Mouse (Mus musculus): ENCODE results near the gene Olfr54. TPM values are rescaled to one million over a fixed set of nuclear protein-coding genes. Genes with fewer than 3 reads are reported as not detected.

The Olfr54 gene
- polyA plus RNA-seq, 1 experiment from 2014 or later, result not detected

GRCm38 (mm10) chr11:51060981-51061380, 46.9 kb downstream of the Olfr54 start:
- H3K9me3 ChIP-seq (ENCODE audit: control insufficient read depth, low read length), result no peaks in the 10 kb centered on the region
- no peak overlapping the region for H3K27ac ChIP-seq (ENCODE audit: low read length)
- H3K36me3 ChIP-seq (ENCODE audit: control insufficient read depth, insufficient read depth, low read length), result peaks cover 5% of the 10 kb centered on the region; the same call in 1 of the 2 replicates
- no peaks in the 10 kb centered on the region for H3K27me3 ChIP-seq (ENCODE audit: control insufficient read depth, insufficient read depth, low read depth, low read length)
- WGBS, result 95% methylated on average over 6 of the region's 6 CpGs
- H3K4me1 ChIP-seq (replicated peaks; ENCODE audit: control insufficient read depth, insufficient read depth, low read length), result peaks cover 6% of the 10 kb centered on the region; the same call in 1 of the 2 replicates
- no peak overlapping the region for H3K9ac ChIP-seq (ENCODE audit: low read length)
- H3K4me3 ChIP-seq (ENCODE audit: low read length), result no peak overlapping the region
- H3K4me2 ChIP-seq (ENCODE audit: low read depth, low read length), result no peak overlapping the region
- ATAC-seq (ENCODE audit: low read depth), result no peak

GRCm38 (mm10) chr11:51063276-51063675, 49.2 kb downstream of the Olfr54 start:
- H3K4me3 ChIP-seq (ENCODE audit: low read length), result no peak overlapping the region
- peaks cover 13% of the 10 kb centered on the region for H3K36me3 ChIP-seq (ENCODE audit: control insufficient read depth, insufficient read depth, low read length)

GRCm38 (mm10) chr11:51063841-51064240, 49.8 kb downstream of the Olfr54 start:
- peaks cover 6% of the 10 kb centered on the region; the same call in 1 of the 2 replicates for H3K4me1 ChIP-seq (replicated peaks; ENCODE audit: control insufficient read depth, insufficient read depth, low read length)
- no peak overlapping the region for H3K4me3 ChIP-seq (ENCODE audit: low read length)
- no peak overlapping the region for H3K27ac ChIP-seq (ENCODE audit: low read length)
- no peaks in the 10 kb centered on the region for H3K9me3 ChIP-seq (ENCODE audit: control insufficient read depth, low read length)
- H3K4me2 ChIP-seq (ENCODE audit: low read depth, low read length), result no peak overlapping the region
- ATAC-seq (ENCODE audit: low read depth), result no peak
- no peaks in the 10 kb centered on the region for H3K27me3 ChIP-seq (ENCODE audit: control insufficient read depth, insufficient read depth, low read depth, low read length)
- WGBS, result 90% methylated on average over 8 of the region's 8 CpGs
- H3K36me3 ChIP-seq (ENCODE audit: control insufficient read depth, insufficient read depth, low read length), result peaks cover 19% of the 10 kb centered on the region
- no peak overlapping the region for H3K9ac ChIP-seq (ENCODE audit: low read length)

More at GRCm38 (mm10) chr11:51063276-51063675, 49.2 kb downstream of the Olfr54 start:
- no peaks in the 10 kb centered on the region for H3K9me3 ChIP-seq (ENCODE audit: control insufficient read depth, low read length)
- H3K4me1 ChIP-seq (replicated peaks; ENCODE audit: control insufficient read depth, insufficient read depth, low read length), result peaks cover 6% of the 10 kb centered on the region; the same call in 1 of the 2 replicates
- H3K27me3 ChIP-seq (ENCODE audit: control insufficient read depth, insufficient read depth, low read depth, low read length), result no peaks in the 10 kb centered on the region
- no peak overlapping the region for H3K27ac ChIP-seq (ENCODE audit: low read length)
- H3K4me2 ChIP-seq (ENCODE audit: low read depth, low read length), result no peak overlapping the region
- 47% methylated on average over 7 of the region's 7 CpGs for WGBS
- no peak overlapping the region for H3K9ac ChIP-seq (ENCODE audit: low read length)
- ATAC-seq (ENCODE audit: low read depth), result peak; percentile 41; the same call in 1 of the 2 replicates

Other genes with a start within 250 kb of the Olfr54 start
- gene Zfp354c, start 186.5 kb upstream of the Olfr54 start, polyA plus RNA-seq (2015; fragmentation: Nextera tagmentation; extraction: Ambion mirVana), result 19.3 and 24.7 TPM in 2 replicates
- gene Zfp879, start 172.7 kb upstream of the Olfr54 start, polyA plus RNA-seq (2015; fragmentation: Nextera tagmentation; extraction: Ambion mirVana), result 0.45 and 0.63 TPM in 2 replicates
- not detected in 2 replicates for gene Grm6, start 163.6 kb upstream of the Olfr54 start, polyA plus RNA-seq (2015; fragmentation: Nextera tagmentation; extraction: Ambion mirVana)
- 7.3 and 8.3 TPM in 2 replicates for gene Zfp454, start 126.6 kb upstream of the Olfr54 start, polyA plus RNA-seq (2015; fragmentation: Nextera tagmentation; extraction: Ambion mirVana)
- 11.1 and 11.4 TPM in 2 replicates for gene Zfp2, start 98.1 kb upstream of the Olfr54 start, polyA plus RNA-seq (2015; fragmentation: Nextera tagmentation; extraction: Ambion mirVana)
- 1.9 and 2.0 TPM in 2 replicates for gene Zfp354b, start 82.6 kb upstream of the Olfr54 start, polyA plus RNA-seq (2015; fragmentation: Nextera tagmentation; extraction: Ambion mirVana)
- not detected in 2 replicates for gene 4933414I15Rik, start 70.5 kb upstream of the Olfr54 start, polyA plus RNA-seq (2015; fragmentation: Nextera tagmentation; extraction: Ambion mirVana)
- gene Prop1, start 60.5 kb upstream of the Olfr54 start, polyA plus RNA-seq (2015; fragmentation: Nextera tagmentation; extraction: Ambion mirVana), result not detected in 2 replicates
- not detected in 2 replicates for gene Olfr1378, start 47.7 kb upstream of the Olfr54 start, polyA plus RNA-seq (2015; fragmentation: Nextera tagmentation; extraction: Ambion mirVana)
- not detected in 2 replicates for gene Olfr1377, start 32.3 kb upstream of the Olfr54 start, polyA plus RNA-seq (2015; fragmentation: Nextera tagmentation; extraction: Ambion mirVana)
- not detected in 2 replicates for gene Olfr51, start 10.6 kb upstream of the Olfr54 start, polyA plus RNA-seq (2015; fragmentation: Nextera tagmentation; extraction: Ambion mirVana)
- not detected in 2 replicates for gene Olfr1375, start 33.9 kb downstream of the Olfr54 start, polyA plus RNA-seq (2015; fragmentation: Nextera tagmentation; extraction: Ambion mirVana)
- 8.7 and 9.5 TPM in 2 replicates for gene Zfp354a, start 45.0 kb downstream of the Olfr54 start, polyA plus RNA-seq (2015; fragmentation: Nextera tagmentation; extraction: Ambion mirVana)
- gene Gm12569, start 206.2 kb downstream of the Olfr54 start, polyA plus RNA-seq (2015; fragmentation: Nextera tagmentation; extraction: Ambion mirVana), result not detected in 2 replicates
- 114 and 121 TPM in 2 replicates for gene Clk4, start 247.5 kb downstream of the Olfr54 start, polyA plus RNA-seq (2015; fragmentation: Nextera tagmentation; extraction: Ambion mirVana)
- 0.25 and 0.62 TPM in 2 replicates for gene BC049762, start 248.8 kb downstream of the Olfr54 start, polyA plus RNA-seq (2015; fragmentation: Nextera tagmentation; extraction: Ambion mirVana)

All from lung, embryonic 16.5 days (tissue).